Mouse (Mus musculus): ENCODE measurements around the gene Hcar2.

Hcar2 gene

DNA sequence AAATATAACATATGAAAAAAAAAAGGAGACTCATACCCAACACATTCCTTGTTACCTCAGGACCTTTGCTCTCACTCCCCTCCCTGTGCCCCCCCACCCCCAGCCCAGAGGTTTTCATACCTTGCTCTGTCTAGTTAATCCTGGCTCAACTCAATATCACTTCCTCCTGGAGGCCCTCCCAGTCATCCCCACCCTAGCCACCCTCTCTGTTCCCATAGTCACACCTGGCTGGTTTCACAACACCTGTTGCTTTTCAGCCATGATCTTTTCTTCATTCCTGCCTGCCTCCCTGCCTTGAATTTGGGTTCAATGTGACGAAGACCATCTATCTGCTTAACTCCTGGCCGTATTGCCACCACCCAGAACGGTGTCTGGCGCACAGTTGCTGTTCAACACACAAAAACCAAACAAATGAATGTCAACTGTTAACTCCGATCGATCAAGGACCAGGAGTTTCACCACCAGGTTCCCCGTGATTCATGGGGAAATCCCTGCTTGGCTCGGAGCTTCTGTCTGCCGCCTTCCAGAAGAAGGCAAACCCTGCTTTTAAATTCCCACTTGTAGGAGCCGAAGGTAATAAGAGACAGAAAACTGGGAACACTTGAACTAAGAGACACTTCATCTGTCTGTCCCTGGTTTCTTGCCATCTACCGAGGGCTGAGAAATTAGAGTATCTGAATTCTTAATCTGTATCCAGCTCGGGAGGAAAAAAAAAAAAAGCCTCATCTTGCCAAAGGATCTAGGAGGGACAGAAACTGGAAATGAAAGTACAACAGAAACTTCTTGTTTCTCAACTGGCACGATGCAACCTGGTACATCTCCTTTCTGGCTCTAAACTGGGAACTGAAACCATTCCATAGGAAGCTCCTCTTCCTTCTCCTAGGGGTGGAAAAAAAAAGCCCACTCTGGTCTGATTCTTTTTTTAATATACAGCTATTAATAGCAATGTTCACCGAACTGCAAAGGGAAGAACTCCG, 2.6 kb downstream of the Hcar2 start:
- DNase-seq (ENCODE audit: low read depth, low spot score) = no peak

GRCm38 (mm10) chr5:123858798-123859197, 6.5 kb downstream of the Hcar2 start:
- no peak for DNase-seq (ENCODE audit: low read depth, low spot score)

DNA sequence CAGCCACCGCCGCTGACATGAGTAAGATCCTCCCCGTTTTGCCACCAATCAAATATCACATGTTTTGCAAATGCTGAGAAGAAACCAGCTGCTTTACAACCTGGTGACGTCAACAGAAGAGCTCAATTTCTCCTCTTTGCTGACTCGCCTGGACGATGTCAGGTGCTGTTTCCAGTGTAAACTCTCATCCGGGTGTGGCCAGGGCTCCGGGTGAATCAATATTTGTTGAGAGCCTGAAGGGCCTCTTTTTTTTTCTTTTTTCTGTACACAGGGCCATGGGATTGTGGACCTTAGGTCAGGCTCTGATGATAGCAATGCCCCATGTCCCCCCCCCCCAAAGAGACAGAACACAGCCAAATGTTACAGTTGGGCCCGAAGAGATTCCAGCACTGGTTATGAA, 10.8 kb downstream of the Hcar2 start:
- no peak for DNase-seq (ENCODE audit: low read depth, low spot score)

- no peak for DNase-seq (ENCODE audit: low read depth, low spot score)
Observed at GRCm38 (mm10) chr5:123853877-123854504, 11.3 kb downstream of the Hcar2 start.

DNA sequence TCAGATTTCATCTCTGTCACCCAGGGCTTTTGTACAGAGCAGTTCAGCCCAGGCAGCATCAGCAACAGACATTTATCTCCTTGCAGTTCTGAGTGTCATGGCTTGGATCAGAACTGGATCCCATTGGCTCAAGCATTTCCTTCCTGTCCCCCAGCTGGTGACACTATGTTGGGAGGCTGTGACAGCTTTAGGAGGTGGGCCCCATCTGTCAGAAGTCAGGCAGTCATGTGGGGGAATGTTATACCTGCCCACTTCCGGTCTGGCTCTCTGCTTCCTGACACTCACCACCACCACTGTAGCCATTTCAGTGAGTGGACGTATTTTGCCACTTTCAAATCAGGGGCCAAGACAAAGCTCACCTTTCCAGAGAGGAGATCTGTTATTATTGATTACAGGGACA, 13.9 kb downstream of the Hcar2 start:
- no peak for DNase-seq (ENCODE audit: low read depth, low spot score)

DNA sequence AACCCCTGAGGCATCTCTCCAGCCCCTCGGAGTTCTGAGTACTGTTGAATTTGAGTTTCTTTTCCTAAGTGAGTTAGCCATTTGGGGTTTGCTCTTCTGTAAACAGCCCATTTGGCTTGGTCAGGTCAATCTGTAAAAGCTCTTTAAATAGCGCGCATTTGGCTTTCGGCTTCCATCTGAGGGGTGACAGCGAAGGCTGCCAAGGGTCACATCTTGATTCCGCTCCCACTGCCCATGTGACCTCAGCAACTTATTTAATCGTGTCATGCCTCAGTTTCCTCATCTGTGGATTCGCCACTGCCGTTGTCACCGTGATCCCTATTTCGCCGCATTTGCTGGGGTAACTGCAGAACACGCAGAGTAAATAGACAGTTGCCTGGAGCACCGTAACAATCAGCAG, 21.0 kb downstream of the Hcar2 start:
- DNase-seq (ENCODE audit: low read depth, low spot score) = no peak

- no peak for DNase-seq (ENCODE audit: low read depth, low spot score)
Observed at GRCm38 (mm10) chr5:123843816-123844215, 21.5 kb downstream of the Hcar2 start.

- no peak for DNase-seq (ENCODE audit: low read depth, low spot score)
Observed at GRCm38 (mm10) chr5:123842935-123843282, 22.4 kb downstream of the Hcar2 start.

- DNase-seq (ENCODE audit: low read depth, low spot score) = no peak
Observed at GRCm38 (mm10) chr5:123842221-123842934, 22.9 kb downstream of the Hcar2 start.

GRCm38 (mm10) chr5:123837371-123837770, 27.9 kb downstream of the Hcar2 start:
- no peak for DNase-seq (ENCODE audit: low read depth, low spot score)

DNA sequence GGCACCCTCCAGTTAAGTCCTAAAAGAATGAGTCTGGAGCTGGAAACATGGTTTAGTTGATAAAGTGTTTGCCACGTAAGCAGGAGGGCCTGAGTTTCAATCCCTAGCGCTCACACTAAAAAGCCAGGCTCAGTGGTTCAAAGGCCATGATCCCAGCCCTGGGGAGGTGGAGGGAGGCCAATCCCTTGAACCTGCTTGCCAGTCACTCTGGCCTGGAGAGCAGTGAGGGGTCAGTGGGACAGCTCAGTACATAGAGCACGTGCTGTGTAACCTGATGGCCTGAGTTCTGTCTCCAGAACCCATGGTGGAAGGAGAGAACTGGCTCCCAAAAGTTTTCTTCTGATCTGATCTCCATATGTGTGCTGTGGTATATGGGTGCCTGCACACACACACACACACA, 30.5 kb downstream of the Hcar2 start:
- DNase-seq (ENCODE audit: low read depth, low spot score) = no peak

GRCm38 (mm10) chr5:123832309-123832708, 33.0 kb downstream of the Hcar2 start:
- DNase-seq (ENCODE audit: low read depth, low spot score) = no peak

- DNase-seq (ENCODE audit: low read depth, low spot score) = no peak
Observed at GRCm38 (mm10) chr5:123827659-123828091, 37.6 kb downstream of the Hcar2 start.

GRCm38 (mm10) chr5:123822706-123823105, 42.6 kb downstream of the Hcar2 start:
- no peak for DNase-seq (ENCODE audit: low read depth, low spot score)

DNA sequence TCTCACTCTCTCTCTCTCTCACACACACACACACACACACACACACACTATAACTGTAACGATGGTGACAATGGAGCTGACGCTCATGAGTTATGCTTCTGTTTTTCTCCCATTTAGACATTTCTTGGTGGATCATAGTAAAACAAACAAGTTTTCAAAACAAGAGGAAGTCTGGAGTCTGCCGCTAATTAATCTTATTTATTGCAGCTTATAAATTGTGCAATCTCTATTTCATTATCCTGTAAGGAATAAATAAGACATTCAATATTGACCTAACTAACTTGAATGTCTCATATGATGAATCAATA, 44.1 kb downstream of the Hcar2 start:
- no peak for DNase-seq (ENCODE audit: low read depth, low spot score)

DNA sequence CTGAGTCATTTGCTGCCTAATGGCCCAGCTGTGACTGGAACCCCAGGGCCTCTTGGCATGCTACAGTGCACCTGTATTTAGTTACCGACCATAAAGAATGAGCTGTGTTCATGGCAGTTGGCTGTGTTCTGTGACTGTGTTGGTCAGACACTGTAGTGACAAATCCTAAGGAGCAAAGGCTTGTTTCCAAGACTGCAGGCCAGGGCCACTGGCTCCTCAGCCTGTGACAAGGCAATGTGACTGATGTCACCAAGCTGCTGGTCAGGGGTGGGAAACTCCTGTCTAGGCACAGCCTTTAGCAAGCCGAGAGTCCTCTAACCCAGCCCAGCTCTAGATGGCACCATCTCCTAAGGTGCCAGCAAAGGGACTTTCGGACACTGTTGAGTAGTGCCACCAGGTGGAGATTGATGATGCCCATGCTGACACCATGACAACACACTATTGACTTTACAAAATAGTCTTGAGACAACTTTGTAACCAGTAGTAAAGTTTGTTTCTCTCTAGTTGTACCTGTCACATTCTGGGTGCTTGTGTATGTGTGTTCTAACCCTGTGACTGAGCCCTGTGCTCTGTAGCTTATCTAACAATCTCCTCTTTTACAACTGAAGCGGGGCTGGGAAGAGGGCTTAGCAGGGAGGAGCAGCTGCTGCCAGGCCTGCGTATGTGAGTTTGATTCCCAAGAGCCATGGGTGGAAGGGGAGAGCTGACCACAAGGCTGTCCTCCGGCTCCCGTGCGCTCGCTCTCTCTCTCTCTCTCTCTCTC, 44.6 kb downstream of the Hcar2 start:
- no peak for DNase-seq (ENCODE audit: low read depth, low spot score)

DNA sequence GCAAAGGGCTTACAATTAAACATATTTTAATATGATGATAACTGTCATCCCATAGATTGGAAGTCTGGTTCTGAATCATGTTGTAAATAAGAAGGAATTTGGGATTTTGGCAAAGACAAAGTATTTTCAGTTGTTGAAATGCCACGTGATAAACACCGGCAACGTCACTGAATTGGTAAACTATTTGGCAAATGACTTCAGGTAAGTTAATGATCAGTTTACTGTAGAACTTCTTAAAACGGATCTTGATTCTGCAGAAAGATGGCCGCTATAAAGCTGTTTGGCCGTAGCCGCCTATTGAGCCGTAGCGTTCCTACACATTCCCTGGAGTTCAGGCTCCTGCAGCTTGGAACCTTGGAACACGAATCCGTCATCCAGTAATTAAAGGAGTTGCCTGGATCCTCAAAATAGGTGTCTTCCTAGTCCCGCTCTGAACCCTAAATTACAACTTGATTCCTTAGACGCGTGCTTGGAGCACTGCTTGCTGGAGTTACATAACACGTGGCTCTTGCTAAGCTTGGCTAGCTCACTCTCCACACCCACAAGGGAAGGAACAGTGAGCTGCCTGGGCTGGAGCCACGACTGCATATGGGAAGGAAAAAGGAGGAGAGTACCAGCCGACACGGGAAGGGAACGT, 46.2 kb downstream of the Hcar2 start:
- no peak for DNase-seq (ENCODE audit: low read depth, low spot score)

DNA sequence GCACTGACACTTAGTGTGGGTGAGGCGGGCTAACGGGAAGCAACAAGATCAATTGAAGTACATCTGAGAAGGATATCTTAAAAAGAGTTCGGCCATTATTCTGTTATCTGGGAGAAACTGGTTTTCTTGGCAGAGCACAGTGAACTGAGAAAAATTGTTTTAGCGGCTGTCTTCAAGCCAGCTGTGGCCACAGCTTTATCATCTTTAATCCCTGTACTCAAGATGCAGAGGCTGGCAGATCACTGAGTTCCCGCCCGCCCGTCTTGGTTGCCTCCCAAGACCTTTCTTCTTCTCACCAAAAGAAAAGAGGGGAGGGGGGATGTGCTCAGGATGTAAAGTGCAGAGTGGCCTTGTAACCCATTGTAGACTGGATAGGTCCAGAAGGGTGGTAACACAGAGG, 48.4 kb downstream of the Hcar2 start:
- DNase-seq (ENCODE audit: low read depth, low spot score) = no peak
